Mouse (Mus musculus): ENCODE results near the gene Rnf186.

DNA sequence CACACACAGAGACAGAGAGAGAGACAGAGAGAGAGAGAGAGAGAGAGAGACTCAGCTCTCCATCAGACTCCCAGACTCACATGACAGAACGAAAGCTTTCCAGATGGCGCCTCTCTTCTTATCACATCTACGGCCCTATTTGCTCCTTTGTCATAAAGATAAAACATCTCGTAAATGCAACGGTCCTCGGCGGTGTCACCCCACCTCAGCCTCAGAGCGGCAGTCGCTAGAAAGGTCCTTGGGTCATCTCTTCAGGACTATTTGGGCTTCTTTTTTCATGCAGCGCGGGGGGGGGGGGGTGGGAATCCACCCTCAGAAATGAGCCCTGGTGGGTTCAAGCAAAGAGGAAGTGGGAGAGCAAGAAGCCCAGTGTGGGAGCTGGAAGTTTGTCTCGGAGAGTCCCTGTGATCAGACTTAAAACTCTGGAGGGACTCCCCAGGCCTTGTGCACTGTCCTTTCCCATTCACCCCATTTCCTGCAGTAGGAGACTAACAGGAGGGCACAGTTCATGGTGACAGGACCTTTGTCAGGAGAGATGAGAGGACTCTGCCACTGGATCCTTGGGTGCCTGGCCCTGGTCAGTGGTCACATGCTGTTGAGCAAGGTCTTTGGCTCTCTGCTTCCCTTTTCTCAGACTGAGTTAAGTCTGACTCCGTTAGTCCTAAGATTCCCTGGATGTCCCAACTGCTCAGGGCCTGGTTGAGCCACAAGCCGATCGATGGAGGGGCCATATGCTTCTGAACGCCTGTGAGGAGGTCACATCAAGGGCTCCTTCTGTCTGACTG is 2.1 kb downstream of the Rnf186 start:
- no peak for TF ChIP-seq CHD1 (IDR thresholded peaks at IDR 0.05; ENCODE audit: low read depth, low read length)
- TF ChIP-seq POLR2A (IDR thresholded peaks at IDR 0.05; ENCODE audit: low read depth, low read length) = no peak
- no peak for TF ChIP-seq USF1 (IDR thresholded peaks at IDR 0.05; ENCODE audit: low read depth, low read length)
- TF ChIP-seq JUND (conservative IDR thresholded peaks at IDR 0.05; ENCODE audit: low read depth, low read length) = no peak
- TF ChIP-seq ZNF384 (IDR thresholded peaks at IDR 0.05; ENCODE audit: low read depth, low read length) = no peak
- no peak for TF ChIP-seq CTCF (conservative IDR thresholded peaks at IDR 0.05 in 1 of 2, IDR thresholded peaks at IDR 0.05 in 1 of 2; ENCODE audit: low read depth in 2 of 2, low read length in 2 of 2)
- no peak for TF ChIP-seq EP300 (IDR thresholded peaks at IDR 0.05; ENCODE audit: low read length)
- no peak for TF ChIP-seq MXI1 (IDR thresholded peaks at IDR 0.05; ENCODE audit: low read depth, low read length)
- no peak for TF ChIP-seq ZKSCAN1 (IDR thresholded peaks at IDR 0.05; ENCODE audit: borderline replicate concordance, low read depth, low read length)
